Mouse (Mus musculus) 3T3-L1 (cell line): ENCODE results near the gene Sec11a.
"Not testable (repeated sequence)": the region's sequence is repeated elsewhere in the genome, so short reads cannot be mapped to it uniquely, and the experiment has no call there.

Source experiments
- DNase-seq: peaks from one replicate; pipeline ENCODE4 v3.0.0-alpha.2; 2015; ENCODE audit warnings: low read depth, low spot score

The Sec11a gene

GRCm38 (mm10) chr7:80947445-80948350 is at the start of gene Sec11a:
Gene Sec11a, minus strand, starts transcription at chr7:80947780.
- peak; percentile 87 for DNase-seq

DNA sequence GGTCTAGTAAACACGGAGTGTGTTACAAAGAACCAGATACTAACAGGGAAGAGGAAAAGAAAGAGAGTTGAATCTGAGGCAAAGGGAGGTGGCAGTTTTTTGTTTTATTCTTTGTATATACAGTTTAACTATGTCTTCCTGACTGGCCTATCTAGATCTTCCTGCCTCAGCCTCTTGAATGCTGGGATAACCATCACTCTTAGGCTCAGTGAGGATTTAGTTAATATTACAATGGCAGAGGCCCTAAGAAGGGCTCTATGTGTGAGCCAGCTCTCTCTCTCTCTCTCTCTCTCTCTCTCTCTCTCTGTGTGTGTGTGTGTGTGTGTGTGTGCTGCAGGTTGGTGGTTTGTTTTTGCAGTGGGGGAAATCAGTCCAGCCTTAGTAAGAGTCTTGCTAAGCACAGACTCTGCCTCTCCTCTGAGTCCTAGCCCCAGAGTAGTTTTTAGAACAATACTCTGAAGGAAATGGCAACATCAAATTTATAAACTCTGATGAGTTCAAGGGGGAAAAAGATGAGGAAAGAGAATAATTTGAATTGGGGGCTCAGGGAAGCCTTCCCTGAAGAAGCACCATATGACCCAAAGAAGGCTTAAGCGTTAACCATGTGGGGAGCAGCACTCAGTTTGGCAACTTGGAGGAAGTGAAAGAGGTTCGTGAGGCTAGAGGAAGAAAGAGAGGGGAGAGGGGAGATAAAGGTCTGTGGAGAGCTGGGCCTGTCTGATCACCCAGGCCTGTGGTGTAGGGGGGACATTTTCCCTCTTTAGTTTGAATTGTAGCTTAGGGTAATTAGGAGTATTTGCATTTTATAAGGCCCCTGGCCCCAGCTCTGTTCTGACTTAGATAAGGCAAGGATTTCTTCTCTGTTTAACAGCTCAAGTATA is 47.9 kb upstream of the Sec11a start:
- DNase-seq, result no peak

GRCm38 (mm10) chr7:80994663-80995005 is 47.1 kb upstream of the Sec11a start:
- DNase-seq, result peak; percentile 4

GRCm38 (mm10) chr7:80993834-80994662 is 46.5 kb upstream of the Sec11a start:
- peak; percentile 28 for DNase-seq

- DNase-seq, result peak; percentile 51
Measured at GRCm38 (mm10) chr7:80992980-80993833, 45.6 kb upstream of the Sec11a start, which contains the start of gene Zfp592. Gene Zfp592, plus strand, starts transcription at chr7:80993681.

DNA sequence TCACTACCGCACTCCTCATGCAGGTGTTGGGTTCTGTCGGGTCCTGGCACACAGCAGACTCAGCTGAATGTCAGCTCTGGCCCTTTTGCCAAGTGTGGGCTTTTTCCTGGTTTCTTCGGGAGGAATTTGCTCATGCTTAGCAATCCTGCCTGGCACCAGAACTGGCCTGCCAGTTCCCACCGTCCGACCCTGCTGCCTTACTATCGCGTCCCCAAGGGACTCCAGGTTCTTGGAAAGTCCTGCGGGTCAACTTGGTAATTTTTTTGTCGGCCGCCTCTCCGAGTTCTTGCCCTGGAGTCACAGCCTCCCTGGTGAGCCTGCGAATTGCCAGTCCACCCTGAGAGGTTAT is 45.0 kb upstream of the Sec11a start:
- DNase-seq, result peak; percentile 53

DNA sequence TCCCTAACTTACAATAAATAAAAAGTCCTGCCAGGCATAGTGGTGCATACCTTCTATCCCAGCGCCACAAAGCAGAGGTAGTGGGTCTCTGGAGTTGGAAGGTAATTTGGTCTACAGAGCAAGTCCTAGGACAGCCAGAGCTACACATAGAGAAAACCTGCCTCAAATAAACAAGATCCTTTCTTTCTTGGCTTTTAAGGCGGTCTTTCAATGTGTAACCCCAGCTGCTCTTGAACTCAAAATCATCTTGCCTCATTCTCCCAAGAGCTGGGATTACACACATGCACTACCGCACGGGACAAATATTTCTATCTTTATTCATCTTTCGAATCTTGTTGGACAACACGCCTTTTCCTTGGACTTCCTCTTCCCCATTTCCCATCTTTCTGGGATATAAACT is 44.5 kb upstream of the Sec11a start:
- no peak for DNase-seq

DNA sequence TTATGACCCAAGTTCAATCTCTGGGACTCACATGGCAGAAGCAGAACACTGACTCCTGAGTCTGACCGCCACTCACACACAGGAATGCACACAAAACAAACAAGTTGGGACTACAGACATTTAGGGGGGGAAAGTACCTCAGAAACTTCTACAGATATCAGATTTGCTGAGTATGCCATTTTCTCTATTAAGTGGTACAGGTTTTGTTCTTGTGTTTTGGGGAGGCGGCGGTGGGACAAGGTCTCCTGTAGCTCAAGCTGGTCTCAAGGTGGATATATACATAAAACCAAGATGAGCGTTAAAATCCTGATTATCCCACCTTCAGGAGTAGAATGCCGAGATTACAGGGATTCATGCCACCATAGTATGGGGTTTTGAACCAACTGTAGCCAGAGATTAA is 44.0 kb upstream of the Sec11a start:
- DNase-seq, result no peak

DNA sequence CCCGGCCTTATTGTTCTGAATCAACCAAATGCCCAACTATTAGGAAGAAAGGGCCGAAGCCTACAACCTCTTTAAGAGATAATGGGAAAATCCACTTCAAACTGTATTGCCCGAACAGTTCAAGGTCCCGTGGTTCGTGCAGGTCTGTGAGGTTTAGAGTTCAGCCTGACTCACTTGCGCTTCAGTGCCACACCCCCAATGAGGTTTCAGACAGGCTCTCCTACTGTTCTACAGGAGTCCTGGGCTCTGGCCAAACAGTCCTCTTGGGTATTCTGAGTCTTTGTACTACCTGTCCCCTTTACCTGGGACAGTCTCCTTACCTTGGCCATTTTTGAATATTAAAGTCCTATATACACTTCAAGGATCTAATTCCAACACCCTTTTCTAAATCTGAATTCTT is 42.7 kb upstream of the Sec11a start:
- peak; percentile 25 for DNase-seq

- DNase-seq, result no peak
Measured at GRCm38 (mm10) chr7:80987805-80988625, 40.4 kb upstream of the Sec11a start.

- no peak for DNase-seq
Measured at GRCm38 (mm10) chr7:80986458-80987187, 39.0 kb upstream of the Sec11a start.

DNA sequence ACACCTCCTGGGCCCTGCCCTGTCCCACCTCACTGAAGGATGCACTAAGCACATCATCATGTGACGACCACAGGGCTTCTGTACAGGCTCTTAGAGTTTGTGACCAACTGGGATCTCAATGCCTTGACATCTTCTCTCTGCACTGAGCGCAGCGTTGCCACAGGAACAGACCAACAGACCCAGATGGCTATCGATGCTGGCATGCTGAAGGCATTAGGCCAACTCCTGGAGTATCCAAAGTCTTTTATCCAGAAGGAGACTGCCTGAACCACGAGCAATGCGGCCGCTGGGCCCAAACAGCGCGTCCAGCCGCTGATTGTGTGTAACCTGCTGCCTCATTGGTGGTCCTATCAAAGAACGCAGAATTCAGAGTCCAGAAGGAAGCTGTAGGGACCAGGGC is 33.0 kb upstream of the Sec11a start:
- no peak for DNase-seq

DNA sequence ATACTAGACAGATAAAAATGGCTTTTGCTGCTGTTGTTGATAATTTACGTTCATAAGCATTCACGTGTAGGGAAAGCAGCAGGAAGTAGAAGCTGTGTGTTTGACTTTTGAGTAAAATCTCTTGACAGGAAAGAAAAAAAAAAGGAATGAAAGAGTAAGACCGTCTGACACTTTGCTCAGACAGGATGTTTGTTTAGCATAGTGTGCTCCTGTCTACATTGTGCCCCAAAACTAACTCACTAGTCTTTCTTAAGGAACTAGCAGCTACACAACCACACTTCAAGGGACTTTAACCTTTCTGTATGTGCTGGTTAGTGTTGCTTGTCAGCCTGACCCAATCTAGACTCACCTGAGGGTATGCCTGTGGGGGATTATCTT is 26.0 kb upstream of the Sec11a start:
- not testable (repeated sequence) for DNase-seq

DNA sequence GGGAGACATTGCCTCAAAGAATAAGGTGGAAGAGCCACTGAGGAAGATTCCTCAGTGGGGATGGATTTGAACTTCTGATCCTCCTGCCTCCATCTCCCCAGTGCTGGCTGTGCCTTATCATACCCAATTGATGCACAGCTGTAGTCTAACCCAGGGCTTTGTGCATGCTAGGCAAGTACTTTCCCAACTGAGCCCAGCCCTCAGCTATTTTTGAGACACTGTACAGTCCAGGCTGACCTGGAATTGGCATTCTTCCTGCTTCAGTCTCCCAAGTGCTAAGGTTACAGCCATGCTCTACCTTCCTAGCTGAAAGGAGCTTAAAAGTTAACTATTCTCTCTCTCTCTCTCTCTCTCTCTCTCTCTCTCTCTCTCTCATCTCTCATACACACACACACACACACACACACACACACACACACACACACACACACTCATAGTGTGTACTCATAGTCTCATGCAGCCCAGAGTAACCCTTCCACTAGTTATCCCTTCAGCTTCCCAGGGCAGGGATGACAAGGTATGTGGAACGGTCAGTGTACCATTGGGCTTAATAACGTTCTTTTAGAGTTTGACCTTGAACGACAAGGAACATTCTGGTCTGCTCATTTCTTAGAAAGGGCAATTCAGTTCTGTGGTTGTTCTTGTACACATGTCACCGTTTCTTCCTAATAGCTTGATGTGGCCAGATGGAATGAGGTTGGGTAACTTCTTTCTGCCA is 25.5 kb upstream of the Sec11a start:
- not testable (repeated sequence) for DNase-seq

DNA sequence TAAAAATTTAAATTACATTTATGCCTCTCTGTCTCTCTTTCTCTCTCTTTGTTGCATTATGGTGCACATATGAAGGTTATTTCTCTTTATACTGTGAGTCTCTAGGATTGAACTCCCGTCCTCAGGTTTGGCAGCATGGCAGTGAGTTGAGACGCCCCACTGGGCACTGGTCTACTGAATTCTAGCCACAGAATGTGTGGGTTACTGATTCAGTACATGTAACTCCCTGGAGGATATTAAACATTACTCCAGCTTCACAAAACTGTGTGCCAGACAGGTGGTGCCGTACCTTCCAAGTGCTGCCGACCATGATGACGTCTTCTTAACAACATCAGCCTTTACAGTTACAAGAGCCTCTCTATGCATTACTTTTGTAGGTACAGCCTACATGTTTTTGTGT is 24.5 kb upstream of the Sec11a start:
- DNase-seq, result no peak

GRCm38 (mm10) chr7:80971419-80971818 is 23.8 kb upstream of the Sec11a start:
- no peak for DNase-seq

DNA sequence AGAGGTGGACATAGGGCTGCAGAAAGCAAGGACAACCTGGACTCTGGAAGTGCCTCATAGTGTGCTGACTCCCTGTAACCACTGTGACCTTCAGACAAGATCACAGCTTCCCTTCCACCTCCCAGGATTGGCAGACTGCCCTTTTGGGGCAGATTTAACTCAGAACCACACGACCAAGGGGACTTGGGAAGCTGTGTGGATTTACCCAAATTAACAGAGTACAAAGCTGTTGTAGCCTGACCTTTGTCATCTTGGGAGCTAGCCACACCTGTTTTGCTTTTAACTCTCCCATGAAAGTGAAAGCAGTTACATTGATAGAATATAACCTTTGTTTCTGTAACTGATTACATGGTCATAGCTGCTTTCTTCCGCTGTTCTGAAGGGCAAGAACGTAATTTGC is 23.3 kb upstream of the Sec11a start:
- DNase-seq, result no peak

- DNase-seq, result no peak
Measured at GRCm38 (mm10) chr7:80962799-80963198, 15.2 kb upstream of the Sec11a start.

- DNase-seq, result no peak
Measured at GRCm38 (mm10) chr7:80959003-80959402, 11.4 kb upstream of the Sec11a start.
